ENCODE assay signal across 9 mouse cellular contexts in genomic region chr13:114459701-114460160, GRCm38 (mm10). TPM values are rescaled to one million over a fixed set of nuclear protein-coding genes. Genes with fewer than 3 reads are reported as not detected.
DNase-seq lines count a peak whose midpoint lies in the region; ATAC-seq and TF ChIP-seq lines count a peak whose summit lies in the region.
"Had no signal": no experiment of that assay in that cellular context is flagged by ENCODE, and none has a peak within 500 bp of the region (broad histone marks: within the 10 kb centered on the region; RNA-seq: fewer than 3 reads in every experiment).

No protein-coding gene starts in this region.

- peak overlapping the region; percentile 78 for H3K9ac ChIP-seq in heart, embryonic 13.5 days
- H3K9ac ChIP-seq in hindbrain, embryonic 12.5 days, result peak overlapping the region; percentile 65

- peak overlapping the region; percentile 97 for H3K4me2 ChIP-seq in heart, embryonic 13.5 days
- peak overlapping the region; percentile 94 for H3K4me2 ChIP-seq in hindbrain, embryonic 12.5 days (replicated peaks)

- TF ChIP-seq CTCF in bone marrow macrophage, adult 2 months (IDR thresholded peaks at IDR 0.05; ENCODE audit: low read depth, low read length), result no peak

- no peak overlapping the region for H3K27ac ChIP-seq in heart, embryonic 13.5 days (replicated peaks)
- H3K27ac ChIP-seq in bone marrow macrophage, adult 2 months (ENCODE audit: insufficient read depth, low read depth, low read length), result no peak overlapping the region
- peak overlapping the region; percentile 72; the same call in 1 of the 2 replicates for H3K27ac ChIP-seq in hindbrain, embryonic 12.5 days
- H3K27ac ChIP-seq in midbrain, embryonic 10.5 days (replicated peaks), result peak overlapping the region; percentile 95

- no peaks in the 10 kb centered on the region for H3K9me3 ChIP-seq in heart, embryonic 13.5 days
- H3K9me3 ChIP-seq in hindbrain, embryonic 12.5 days (replicated peaks), result no peaks in the 10 kb centered on the region
- H3K9me3 ChIP-seq in midbrain, embryonic 10.5 days (replicated peaks), result no peaks in the 10 kb centered on the region

- TF ChIP-seq POLR2A in bone marrow macrophage, adult 2 months (IDR thresholded peaks at IDR 0.05; ENCODE audit: borderline replicate concordance, low read depth, low read length), result no peak

- peak overlapping the region; percentile 70 for H3K4me3 ChIP-seq in heart, embryonic 13.5 days
- peak overlapping the region; percentile 51 for H3K4me3 ChIP-seq in bone marrow macrophage, adult 2 months (ENCODE audit: insufficient read depth, low read length)
- H3K4me3 ChIP-seq in hindbrain, embryonic 12.5 days, result peak overlapping the region; percentile 57
- peak overlapping the region; percentile 80 for H3K4me3 ChIP-seq in midbrain, embryonic 10.5 days

- no peak for DNase-seq in heart, adult 9 months (ENCODE audit: low spot score in 2 of 2)
- DNase-seq in midbrain, embryonic 10.5 days (ENCODE audit: low spot score), result no peak
- no peak for DNase-seq in spleen, postnatal 14 days (ENCODE audit: low spot score in 2 of 2)
- no peak for DNase-seq in frontal cortex, postnatal 10 days (ENCODE audit: low spot score in 2 of 2)
- DNase-seq: cerebellum, adult 9-11 months had no signal

- peaks cover 17% of the 10 kb centered on the region for H3K4me1 ChIP-seq in heart, embryonic 13.5 days
- no peaks in the 10 kb centered on the region for H3K4me1 ChIP-seq in bone marrow macrophage, adult 2 months (ENCODE audit: control insufficient read depth, insufficient read depth, low read length)
- H3K4me1 ChIP-seq in hindbrain, embryonic 12.5 days, result peaks cover 24% of the 10 kb centered on the region
- peaks cover 41% of the 10 kb centered on the region for H3K4me1 ChIP-seq in midbrain, embryonic 10.5 days

- H3K27me3 ChIP-seq in heart, embryonic 13.5 days (replicated peaks), result peaks cover 43% of the 10 kb centered on the region
- peaks cover 32% of the 10 kb centered on the region for H3K27me3 ChIP-seq in hindbrain, embryonic 12.5 days
- H3K27me3 ChIP-seq in midbrain, embryonic 10.5 days (ENCODE audit: low read depth, poor library complexity, severe bottlenecking), result peaks cover 45% of the 10 kb centered on the region

- H3K36me3 ChIP-seq in heart, embryonic 13.5 days, result no peaks in the 10 kb centered on the region
- H3K36me3 ChIP-seq in hindbrain, embryonic 12.5 days, result no peaks in the 10 kb centered on the region
- peaks cover 10% of the 10 kb centered on the region for H3K36me3 ChIP-seq in midbrain, embryonic 10.5 days

- WGBS in heart, embryonic 13.5 days, result under 1% methylated on average over 16 of the region's 16 CpGs
- WGBS in hindbrain, embryonic 12.5 days, result 1% methylated on average over 16 of the region's 16 CpGs
- WGBS in midbrain, embryonic 10.5 days, result under 1% methylated on average over 16 of the region's 16 CpGs

- no peak for ATAC-seq in heart, embryonic 13.5 days (ENCODE audit: extremely low read depth, insufficient number of reproducible peaks, low FRiP score, low TSS enrichment)
- no peak for ATAC-seq in hindbrain, embryonic 12.5 days (ENCODE audit: low FRiP score)
- ATAC-seq in frontal cortex, adult (ENCODE audit: low TSS enrichment), result no peak

RNA-seq across cellular contexts. Expression of gene Fst, which starts 1.0 kb away (rescaled TPM):
- polyA plus RNA-seq in heart, embryonic 13.5 days (2015; fragmentation: Nextera tagmentation; extraction: Ambion mirVana), result 7.4 and 7.5 TPM in 2 replicates
- not detected in 2 replicates for polyA plus RNA-seq in bone marrow macrophage, adult 2 months (2012; ENCODE audit: insufficient read depth, insufficient read length, missing spikeins)
- 11.3 and 13.8 TPM in 2 replicates for polyA plus RNA-seq in hindbrain, embryonic 12.5 days (2016; fragmentation: Nextera tagmentation; extraction: Ambion mirVana)
- polyA plus RNA-seq in midbrain, embryonic 10.5 days (2016; fragmentation: Nextera tagmentation; extraction: Ambion mirVana), result 40.5 and 43.1 TPM in 2 replicates

Comparison
In these comparisons a context has a peak if more than half of its experiments do, and no peak if none do; other contexts are left out.
1. H3K27ac ChIP-seq: peak in hindbrain, embryonic 12.5 days (single experiment) and midbrain, embryonic 10.5 days (single experiment); none in heart, embryonic 13.5 days (single experiment) and bone marrow macrophage, adult 2 months (single experiment).
2. Peak in every context shown above with its lines, with median percentiles within 50 percentile points of each other: H3K4me3 ChIP-seq.